35 mouse cellular contexts compared by ENCODE assay signal in genomic region chr2:116399966-116400365, GRCm38 (mm10).
"Had no signal": no experiment of that assay in that cellular context is flagged by ENCODE, and none has a peak within 500 bp of the region (broad histone marks: within the 10 kb centered on the region; RNA-seq: fewer than 3 reads in every experiment).

No protein-coding gene starts in this region.

- H3K9ac ChIP-seq: heart, embryonic 12.5 days; heart, embryonic 13.5 days; heart, embryonic 15.5 days; hindbrain, embryonic 12.5 days; hindbrain, embryonic 13.5 days; hindbrain, embryonic 14.5 days; hindbrain, embryonic 15.5 days; intestine, embryonic 15.5 days; kidney, embryonic 15.5 days had no signal

- H3K4me3 ChIP-seq: heart, embryonic 12.5 days; heart, embryonic 13.5 days; heart, embryonic 15.5 days; hindbrain, embryonic 10.5 days; hindbrain, embryonic 12.5 days; hindbrain, embryonic 13.5 days; hindbrain, embryonic 15.5 days; intestine, embryonic 15.5 days; kidney, embryonic 15.5 days; layer of hippocampus, adult 2 months; left cerebral cortex, adult 2 months had no signal

- H3K4me2 ChIP-seq: heart, embryonic 11.5 days; heart, embryonic 12.5 days; heart, embryonic 13.5 days; heart, embryonic 15.5 days; hindbrain, embryonic 12.5 days; hindbrain, embryonic 13.5 days; hindbrain, embryonic 14.5 days; hindbrain, embryonic 15.5 days; intestine, embryonic 15.5 days; kidney, embryonic 15.5 days had no signal

- H3K27me3 ChIP-seq: heart, embryonic 12.5 days; heart, embryonic 13.5 days; heart, embryonic 15.5 days; hindbrain, embryonic 12.5 days; hindbrain, embryonic 13.5 days; hindbrain, embryonic 15.5 days; intestine, embryonic 15.5 days; kidney, embryonic 15.5 days had no signal

- H3K9me3 ChIP-seq: heart, embryonic 12.5 days; heart, embryonic 13.5 days; heart, embryonic 15.5 days; hindbrain, embryonic 10.5 days; hindbrain, embryonic 12.5 days; hindbrain, embryonic 13.5 days; hindbrain, embryonic 15.5 days; intestine, embryonic 15.5 days; kidney, embryonic 15.5 days had no signal

- DNase-seq: heart, postnatal 10 days; heart, postnatal 14 days; heart, postnatal 36 days; heart, postnatal 4 days; kidney, adult 11 months; kidney, adult 18-20 months; kidney, adult 2 months; kidney, adult 8-10 months; kidney, adult 9 months; kidney, postnatal 10 days; kidney, postnatal 14 days; kidney, postnatal 25 days; kidney, postnatal 36 days; kidney, postnatal 4 days; layer of hippocampus, adult 9-11 months; layer of hippocampus, postnatal 36 days had no signal

- ATAC-seq: hindbrain, embryonic 16.5 days; hindbrain, postnatal 0 days; inflammation-experienced regulatory T-cells, adult 6 months; intestine, embryonic 15.5 days; intestine, embryonic 16.5 days; intestine, postnatal 0 days had no signal

- H3K4me1 ChIP-seq: heart, embryonic 12.5 days; heart, embryonic 13.5 days; heart, embryonic 15.5 days; hindbrain, embryonic 10.5 days; hindbrain, embryonic 12.5 days; hindbrain, embryonic 13.5 days; hindbrain, embryonic 15.5 days; intestine, embryonic 15.5 days; kidney, embryonic 15.5 days had no signal

- H3K27ac ChIP-seq: heart, embryonic 13.5 days; heart, embryonic 15.5 days; hindbrain, embryonic 10.5 days; hindbrain, embryonic 12.5 days; hindbrain, embryonic 13.5 days; hindbrain, embryonic 14.5 days; hindbrain, embryonic 15.5 days; hindbrain, postnatal 0 days; intestine, embryonic 15.5 days; kidney, embryonic 15.5 days; kidney, postnatal 0 days; layer of hippocampus, adult 2 months; left cerebral cortex, adult 2 months had no signal

- H3K36me3 ChIP-seq: heart, embryonic 12.5 days; heart, embryonic 13.5 days; heart, embryonic 15.5 days; hindbrain, embryonic 10.5 days; hindbrain, embryonic 12.5 days; hindbrain, embryonic 13.5 days; hindbrain, embryonic 15.5 days; intestine, embryonic 15.5 days; kidney, embryonic 15.5 days had no signal
